Mouse (Mus musculus): ENCODE measurements at regions not wholly inside any gene's neighbourhood (a gene's known extent, or its start where the extent isn't known, plus 50 kb on each side); places are given as distances from the start of the nearest gene placed in this dataset.

DNA sequence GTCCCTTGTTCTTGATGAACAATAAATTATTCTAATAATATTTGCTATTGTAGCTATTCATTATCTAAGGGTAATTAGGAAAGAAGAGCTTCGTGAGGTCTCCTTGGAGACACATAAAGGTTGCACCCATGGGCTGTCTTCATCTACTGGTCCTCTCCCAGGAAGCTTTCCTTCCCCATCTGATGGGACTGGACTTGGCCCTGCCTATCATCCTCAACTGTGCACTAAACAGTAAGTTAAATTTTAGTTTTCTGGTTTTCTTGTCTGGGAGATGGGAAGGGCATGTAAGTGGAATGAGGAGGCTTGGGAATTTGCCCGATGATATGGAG, 554.5 kb downstream of the Gm9195 start:
- H3K4me3 ChIP-seq = no peak overlapping the region
- no peak overlapping the region for H3ac ChIP-seq (ENCODE audit: control insufficient read depth, insufficient read length)
- no peaks in the 10 kb centered on the region for H3K27me3 ChIP-seq (ENCODE audit: control insufficient read depth, insufficient read depth, insufficient read length)
- H3K4me2 ChIP-seq (ENCODE audit: low read depth) = no peak overlapping the region
- H3K36me3 ChIP-seq (ENCODE audit: control insufficient read depth, insufficient read depth) = no peaks in the 10 kb centered on the region
- no peaks in the 10 kb centered on the region for H3K79me2 ChIP-seq (ENCODE audit: control insufficient read depth, insufficient read depth)
- TF ChIP-seq SRF (IDR thresholded peaks at IDR 0.05; ENCODE audit: control insufficient read depth, insufficient read length, low read depth) (no peak), TCF3 (IDR thresholded peaks at IDR 0.05; ENCODE audit: insufficient read length, low read depth) (no peak), POLR2AphosphoS2 (IDR thresholded peaks at IDR 0.05; ENCODE audit: insufficient read length, low read depth) (no peak), E2F4 (IDR thresholded peaks at IDR 0.05; ENCODE audit: insufficient read depth) (no peak), USF1 (IDR thresholded peaks at IDR 0.05; ENCODE audit: low read depth) (no peak), CEBPB (IDR thresholded peaks at IDR 0.05; ENCODE audit: insufficient read depth, poor library complexity, severe bottlenecking) (no peak), TCF12 (IDR thresholded peaks at IDR 0.05; ENCODE audit: insufficient read depth, poor library complexity, severe bottlenecking) (no peak)

- no peak for TF ChIP-seq POLR2AphosphoS2 (IDR thresholded peaks at IDR 0.05; ENCODE audit: insufficient read length, low read depth)
- no peak for TF ChIP-seq E2F4 (IDR thresholded peaks at IDR 0.05; ENCODE audit: insufficient read depth)
- no peak for TF ChIP-seq REST (IDR thresholded peaks at IDR 0.05; ENCODE audit: insufficient read depth, insufficient read length)
- no peak for TF ChIP-seq USF1 (IDR thresholded peaks at IDR 0.05; ENCODE audit: low read depth)
- no peak for TF ChIP-seq POLR2A (IDR thresholded peaks at IDR 0.05; ENCODE audit: insufficient read length, low read depth)
- no peak for TF ChIP-seq CEBPB (IDR thresholded peaks at IDR 0.05; ENCODE audit: insufficient read depth, poor library complexity, severe bottlenecking)
- no peak for TF ChIP-seq MYOG (IDR thresholded peaks at IDR 0.05; ENCODE audit: control insufficient read depth in 1 of 3, insufficient read depth in 1 of 3, insufficient read length in 2 of 3, low read depth in 2 of 3)
- TF ChIP-seq MAX (IDR thresholded peaks at IDR 0.05; ENCODE audit: low read depth) = no peak
- Histone ChIP-seq H3ac (ENCODE audit: control insufficient read depth, insufficient read length) (no peak overlapping the region), H3K27me3 (ENCODE audit: control insufficient read depth, insufficient read depth, insufficient read length) (no peaks in the 10 kb centered on the region), H3K4me2 (ENCODE audit: low read depth) (no peak overlapping the region), H3K36me3 (ENCODE audit: control insufficient read depth, insufficient read depth) (no peaks in the 10 kb centered on the region), H3K4me3 (no peak overlapping the region), H3K79me2 (ENCODE audit: control insufficient read depth, insufficient read depth) (no peaks in the 10 kb centered on the region)
Observed at GRCm38 (mm10) chr14:71936373-71937156, 555.1 kb downstream of the Gm9195 start.

GRCm38 (mm10) chr14:71915964-71916363, 575.7 kb downstream of the Gm9195 start:
- TF ChIP-seq USF1 (IDR thresholded peaks at IDR 0.05; ENCODE audit: low read depth) = no peak
- no peak for TF ChIP-seq REST (IDR thresholded peaks at IDR 0.05; ENCODE audit: insufficient read depth, insufficient read length)
- no peak for TF ChIP-seq MYOD1 (IDR thresholded peaks at IDR 0.05; ENCODE audit: control insufficient read depth in 1 of 3, insufficient read length in 2 of 3, low read depth in 2 of 3)
- TF ChIP-seq E2F4 (IDR thresholded peaks at IDR 0.05; ENCODE audit: insufficient read depth) = no peak
- TF ChIP-seq MYOG (IDR thresholded peaks at IDR 0.05; ENCODE audit: control insufficient read depth in 1 of 3, insufficient read depth in 1 of 3, insufficient read length in 2 of 3, low read depth in 2 of 3) = no peak
- TF ChIP-seq POLR2A (IDR thresholded peaks at IDR 0.05; ENCODE audit: insufficient read length, low read depth) = no peak
- no peak for TF ChIP-seq SRF (IDR thresholded peaks at IDR 0.05; ENCODE audit: control insufficient read depth, insufficient read length, low read depth)
- TF ChIP-seq POLR2AphosphoS2 (IDR thresholded peaks at IDR 0.05; ENCODE audit: insufficient read length, low read depth) = no peak
- TF ChIP-seq CEBPB (IDR thresholded peaks at IDR 0.05; ENCODE audit: insufficient read depth, poor library complexity, severe bottlenecking) = no peak
- TF ChIP-seq TCF3 (IDR thresholded peaks at IDR 0.05; ENCODE audit: insufficient read length, low read depth) = no peak
- no peak for TF ChIP-seq MAX (IDR thresholded peaks at IDR 0.05; ENCODE audit: low read depth)
- TF ChIP-seq TCF12 (IDR thresholded peaks at IDR 0.05; ENCODE audit: insufficient read depth, poor library complexity, severe bottlenecking) = no peak
- no peak overlapping the region for H3K4me3 ChIP-seq

DNA sequence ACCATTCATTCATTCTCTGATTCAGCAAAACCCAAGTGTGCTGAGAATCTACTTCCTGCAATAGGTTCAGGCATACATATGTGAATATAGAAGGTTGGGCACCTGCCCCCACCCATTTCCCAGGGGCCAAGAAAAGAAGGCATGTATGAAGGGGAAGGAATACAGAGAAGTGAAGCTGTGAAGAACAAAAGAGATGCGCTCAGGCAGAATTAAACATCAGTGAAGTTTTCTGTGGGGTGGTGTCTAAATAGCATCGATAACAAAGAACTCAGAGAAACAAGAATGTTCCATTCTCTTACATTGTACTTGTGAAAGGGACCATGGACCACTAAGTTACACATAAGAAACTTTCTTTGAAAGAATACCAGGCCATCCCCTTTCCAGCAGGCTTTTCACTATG, 580.7 kb downstream of the Gm9195 start:
- Histone ChIP-seq H3K79me2 (ENCODE audit: control insufficient read depth, insufficient read depth) (no peaks in the 10 kb centered on the region), H3K36me3 (ENCODE audit: control insufficient read depth, insufficient read depth) (no peaks in the 10 kb centered on the region), H3K4me3 (no peak overlapping the region), H3ac (ENCODE audit: control insufficient read depth, insufficient read length) (no peak overlapping the region), H3K4me2 (ENCODE audit: low read depth) (no peak overlapping the region), H3K27me3 (ENCODE audit: control insufficient read depth, insufficient read depth, insufficient read length) (no peaks in the 10 kb centered on the region)
- TF ChIP-seq POLR2A (IDR thresholded peaks at IDR 0.05; ENCODE audit: insufficient read length, low read depth) = no peak
- no peak for TF ChIP-seq CEBPB (IDR thresholded peaks at IDR 0.05; ENCODE audit: insufficient read depth, poor library complexity, severe bottlenecking)
- TF ChIP-seq REST (IDR thresholded peaks at IDR 0.05; ENCODE audit: insufficient read depth, insufficient read length) = no peak
- no peak for TF ChIP-seq USF1 (IDR thresholded peaks at IDR 0.05; ENCODE audit: low read depth)
- no peak for TF ChIP-seq SRF (IDR thresholded peaks at IDR 0.05; ENCODE audit: control insufficient read depth, insufficient read length, low read depth)
- no peak for TF ChIP-seq MYOD1 (IDR thresholded peaks at IDR 0.05; ENCODE audit: control insufficient read depth in 1 of 3, insufficient read length in 2 of 3, low read depth in 2 of 3)
- no peak for TF ChIP-seq MAX (IDR thresholded peaks at IDR 0.05; ENCODE audit: low read depth)
- no peak for TF ChIP-seq POLR2AphosphoS2 (IDR thresholded peaks at IDR 0.05; ENCODE audit: insufficient read length, low read depth)

More at GRCm38 (mm10) chr14:71915964-71916363, 575.7 kb downstream of the Gm9195 start:
- Histone ChIP-seq H3K36me3 (ENCODE audit: control insufficient read depth, insufficient read depth) (no peaks in the 10 kb centered on the region), H3K4me2 (ENCODE audit: low read depth) (no peak overlapping the region), H3K79me2 (ENCODE audit: control insufficient read depth, insufficient read depth) (no peaks in the 10 kb centered on the region), H3ac (ENCODE audit: control insufficient read depth, insufficient read length) (no peak overlapping the region), H3K27me3 (ENCODE audit: control insufficient read depth, insufficient read depth, insufficient read length) (no peaks in the 10 kb centered on the region)

GRCm38 (mm10) chr14:71895468-71895867, 596.2 kb downstream of the Gm9195 start:
- Histone ChIP-seq H3K4me2 (ENCODE audit: low read depth) (no peak overlapping the region), H3K27me3 (ENCODE audit: control insufficient read depth, insufficient read depth, insufficient read length) (no peaks in the 10 kb centered on the region), H3K4me3 (no peak overlapping the region), H3ac (ENCODE audit: control insufficient read depth, insufficient read length) (no peak overlapping the region), H3K36me3 (ENCODE audit: control insufficient read depth, insufficient read depth) (no peaks in the 10 kb centered on the region), H3K79me2 (ENCODE audit: control insufficient read depth, insufficient read depth) (no peaks in the 10 kb centered on the region)
- TF ChIP-seq SRF (IDR thresholded peaks at IDR 0.05; ENCODE audit: control insufficient read depth, insufficient read length, low read depth) (no peak), TCF3 (IDR thresholded peaks at IDR 0.05; ENCODE audit: insufficient read length, low read depth) (no peak), TCF12 (IDR thresholded peaks at IDR 0.05; ENCODE audit: insufficient read depth, poor library complexity, severe bottlenecking) (no peak), USF1 (IDR thresholded peaks at IDR 0.05; ENCODE audit: low read depth) (no peak), E2F4 (IDR thresholded peaks at IDR 0.05; ENCODE audit: insufficient read depth) (no peak), REST (IDR thresholded peaks at IDR 0.05; ENCODE audit: insufficient read depth, insufficient read length) (no peak), POLR2AphosphoS2 (IDR thresholded peaks at IDR 0.05; ENCODE audit: insufficient read length, low read depth) (no peak), MYOD1 (IDR thresholded peaks at IDR 0.05; ENCODE audit: control insufficient read depth in 1 of 3, insufficient read length in 2 of 3, low read depth in 2 of 3) (no peak), MYOG (IDR thresholded peaks at IDR 0.05; ENCODE audit: control insufficient read depth in 1 of 3, insufficient read depth in 1 of 3, insufficient read length in 2 of 3, low read depth in 2 of 3) (no peak), POLR2A (IDR thresholded peaks at IDR 0.05; ENCODE audit: insufficient read length, low read depth) (no peak), CEBPB (IDR thresholded peaks at IDR 0.05; ENCODE audit: insufficient read depth, poor library complexity, severe bottlenecking) (no peak), MAX (IDR thresholded peaks at IDR 0.05; ENCODE audit: low read depth) (no peak)
